8 mouse cellular contexts compared by ENCODE assay signal in the genomic region with DNA sequence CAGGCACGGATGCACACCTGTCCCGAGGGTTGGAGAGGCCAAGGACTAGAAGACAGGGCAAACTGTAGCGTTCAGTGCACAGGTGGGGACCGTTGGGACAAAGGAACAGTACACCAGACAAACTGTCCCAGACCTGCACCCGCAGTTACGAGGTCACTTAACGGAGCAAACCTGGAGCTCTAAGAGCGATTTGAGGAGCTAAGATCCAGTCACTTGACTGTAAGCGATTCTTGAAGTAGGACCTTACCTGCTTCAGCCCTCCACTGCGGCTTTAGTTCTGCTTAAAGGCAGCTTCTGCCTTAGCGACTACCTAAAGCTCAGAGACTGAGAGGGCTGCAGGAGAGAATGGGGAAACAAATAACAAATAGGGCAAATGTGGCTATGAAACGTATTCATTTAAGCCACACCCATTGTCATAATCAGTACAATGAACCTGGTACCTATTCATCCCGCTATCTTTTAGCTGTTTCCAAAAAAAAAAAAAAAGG. TPM values are rescaled to one million over a fixed set of nuclear protein-coding genes. Genes with fewer than 3 reads are reported as not detected.
DNase-seq lines count a peak whose midpoint lies in the region; ATAC-seq and TF ChIP-seq lines count a peak whose summit lies in the region.

No protein-coding gene starts in this region.

- no peak for TF ChIP-seq POLR2A in limb, embryonic 14.5 days (IDR thresholded peaks at IDR 0.05; ENCODE audit: borderline replicate concordance, extremely low read depth, insufficient read depth, insufficient read length)
- TF ChIP-seq POLR2A in olfactory bulb, adult 2 months (IDR thresholded peaks at IDR 0.05; ENCODE audit: insufficient read depth, low read depth, low read length): no peak

- peaks cover 11% of the 10 kb centered on the region; the same call in 1 of the 2 replicates for H3K4me1 ChIP-seq in lung, embryonic 14.5 days (ENCODE audit: insufficient read depth)
- peaks cover 9% of the 10 kb centered on the region for H3K4me1 ChIP-seq in forebrain, embryonic 15.5 days
- H3K4me1 ChIP-seq in limb, embryonic 14.5 days (ENCODE audit: control insufficient read depth, insufficient read depth, low read length): peaks cover 9% of the 10 kb centered on the region; the same call in 1 of the 2 replicates
- peaks cover 8% of the 10 kb centered on the region for H3K4me1 ChIP-seq in olfactory bulb, adult 2 months (ENCODE audit: control insufficient read depth, insufficient read depth, low read length)

- H3K27ac ChIP-seq in lung, embryonic 14.5 days (ENCODE audit: low read depth): no peak overlapping the region
- H3K27ac ChIP-seq in forebrain, embryonic 15.5 days (replicated peaks): no peak overlapping the region
- no peak overlapping the region for H3K27ac ChIP-seq in limb, embryonic 14.5 days (replicated peaks; ENCODE audit: low read depth, low read length)
- no peak overlapping the region for H3K27ac ChIP-seq in olfactory bulb, adult 2 months (ENCODE audit: insufficient read depth, low read depth, low read length)

- no peaks in the 10 kb centered on the region for H3K27me3 ChIP-seq in lung, embryonic 14.5 days (ENCODE audit: insufficient read depth, low read length)
- H3K27me3 ChIP-seq in forebrain, embryonic 15.5 days: no peaks in the 10 kb centered on the region
- no peaks in the 10 kb centered on the region; the same call in 1 of the 2 replicates for H3K27me3 ChIP-seq in limb, embryonic 14.5 days (ENCODE audit: control insufficient read depth, insufficient read depth, low read length)

- 27% methylated on average over 13 of the region's 13 CpGs for WGBS in lung, embryonic 14.5 days
- WGBS in forebrain, embryonic 15.5 days: 25% methylated on average over 13 of the region's 13 CpGs
- WGBS in limb, embryonic 14.5 days: 34% methylated on average over 13 of the region's 13 CpGs
- 24% methylated on average over 13 of the region's 13 CpGs for WGBS in olfactory bulb, adult 2 months

- H3K4me2 ChIP-seq in lung, embryonic 14.5 days: peak overlapping the region; percentile 66
- peak overlapping the region; percentile 77 for H3K4me2 ChIP-seq in forebrain, embryonic 15.5 days (replicated peaks)
- H3K4me2 ChIP-seq in limb, embryonic 14.5 days (replicated peaks; ENCODE audit: low read depth, low read length, severe bottlenecking): peak overlapping the region; percentile 65

- no peak for DNase-seq in lung, embryonic 14.5 days
- no peak for DNase-seq in lung, postnatal 36 days
- DNase-seq in limb, embryonic 14.5 days (ENCODE audit: low spot score): no peak
- DNase-seq in urinary bladder, adult 2 months (ENCODE audit: low spot score): no peak
- no peak for DNase-seq in adrenal gland, adult (ENCODE audit: inconsistent age in 2 of 2, low spot score in 1 of 2)
- no peak for DNase-seq in cerebellum, adult 9-11 months

- no peaks in the 10 kb centered on the region for H3K9me3 ChIP-seq in lung, embryonic 14.5 days (ENCODE audit: low read depth, low read length)
- no peaks in the 10 kb centered on the region for H3K9me3 ChIP-seq in forebrain, embryonic 15.5 days
- H3K9me3 ChIP-seq in limb, embryonic 14.5 days (ENCODE audit: control insufficient read depth, low read length): no peaks in the 10 kb centered on the region

- no peaks in the 10 kb centered on the region for H3K36me3 ChIP-seq in lung, embryonic 14.5 days (ENCODE audit: insufficient read depth)
- no peaks in the 10 kb centered on the region for H3K36me3 ChIP-seq in forebrain, embryonic 15.5 days
- H3K36me3 ChIP-seq in limb, embryonic 14.5 days (ENCODE audit: control insufficient read depth, insufficient read depth, low read length): no peaks in the 10 kb centered on the region

- TF ChIP-seq CTCF in lung, embryonic 14.5 days (IDR thresholded peaks at IDR 0.05; ENCODE audit: low read depth): no peak
- TF ChIP-seq CTCF in olfactory bulb, adult 2 months (IDR thresholded peaks at IDR 0.05; ENCODE audit: insufficient read depth, low read depth, low read length): no peak

- peak overlapping the region; percentile 50 for H3K9ac ChIP-seq in lung, embryonic 14.5 days
- H3K9ac ChIP-seq in forebrain, embryonic 15.5 days (replicated peaks): peak overlapping the region; percentile 56
- H3K9ac ChIP-seq in limb, embryonic 14.5 days (ENCODE audit: low read depth, low read length, severe bottlenecking): peak overlapping the region; percentile 68

- peak; percentile 53; the same call in 1 of the 2 replicates for ATAC-seq in lung, embryonic 14.5 days (ENCODE audit: insufficient read depth)
- no peak for ATAC-seq in forebrain, embryonic 15.5 days (replicated peaks)
- ATAC-seq in limb, embryonic 14.5 days (ENCODE audit: low FRiP score, low read depth): peak; percentile 34; the same call in 1 of the 2 replicates

- peak overlapping the region; percentile 40 for H3K4me3 ChIP-seq in lung, embryonic 14.5 days (ENCODE audit: low read depth, low read length)
- peak overlapping the region; percentile 51 for H3K4me3 ChIP-seq in forebrain, embryonic 15.5 days
- peak overlapping the region; percentile 46 for H3K4me3 ChIP-seq in limb, embryonic 14.5 days (replicated peaks; ENCODE audit: low read length)
- peak overlapping the region; percentile 50 for H3K4me3 ChIP-seq in olfactory bulb, adult 2 months (ENCODE audit: insufficient read depth, low read depth, low read length)

RNA-seq across cellular contexts. Expression of a gene that starts 0.3 kb away (rescaled TPM):
- polyA plus RNA-seq in lung, embryonic 14.5 days (2014; fragmentation: Nextera tagmentation; extraction: Ambion mirVana): 0.11 and 0.26 TPM in 2 replicates
- 0.95 and 1.4 TPM in 2 replicates for polyA plus RNA-seq in forebrain, embryonic 15.5 days (2015; fragmentation: Nextera tagmentation; extraction: Ambion mirVana)
- polyA plus RNA-seq in limb, embryonic 14.5 days (2012; rRNA removed): 0.04 and 0.08 TPM in 2 replicates
- polyA plus RNA-seq in limb, embryonic 14.5 days (2014; fragmentation: Nextera tagmentation; extraction: Ambion mirVana): not detected in 2 replicates
- not detected in 2 replicates for polyA plus RNA-seq in olfactory bulb, adult 2 months (2012; ENCODE audit: insufficient read depth, insufficient read length, low replicate concordance, missing spikeins)
- 0.04 and 0.08 TPM in 2 replicates for polyA plus RNA-seq in urinary bladder, adult 2 months (2012; rRNA removed)
